Mouse (Mus musculus): ENCODE measurements at regions not wholly inside any gene's neighbourhood (a gene's known extent, or its start where the extent isn't known, plus 50 kb on each side); places are given as distances from the start of the nearest gene placed in this dataset.
"Not testable (repeated sequence)": the region's sequence is repeated elsewhere in the genome, so short reads cannot be mapped to it uniquely, and the experiment has no call there.

DNA sequence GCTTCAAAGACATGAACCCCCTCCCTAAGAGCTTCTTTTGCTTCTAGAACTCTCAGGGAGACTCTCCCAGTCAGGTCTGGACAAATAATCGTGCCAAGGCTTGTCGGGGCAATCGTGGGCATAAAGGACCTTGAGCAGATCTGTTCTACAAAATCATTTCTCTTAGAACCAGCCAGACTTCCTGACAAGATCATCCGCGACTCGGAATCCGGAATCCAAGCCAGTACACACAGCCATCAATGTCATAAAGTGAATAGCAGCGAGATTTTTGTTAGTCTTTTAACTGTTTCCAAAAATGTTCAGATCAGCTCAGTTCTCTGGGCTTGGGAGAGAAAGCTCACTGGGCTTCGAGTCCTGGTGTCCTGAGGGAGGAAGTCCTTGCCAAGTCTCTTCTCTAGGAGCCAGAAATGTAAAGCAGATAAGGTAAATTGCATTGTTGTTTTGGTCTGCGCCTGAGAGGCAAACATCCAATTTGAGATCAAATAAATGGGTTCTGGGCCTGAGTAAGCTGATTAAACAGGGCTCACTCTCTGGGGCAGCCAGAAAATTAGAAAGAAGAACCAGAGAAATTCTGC is 92.9 kb upstream of the Fam78b start:
- Histone ChIP-seq H3K36me3 (ENCODE audit: control insufficient read depth, insufficient read depth, low read length) (no peaks in the 10 kb centered on the region), H3K27me3 (ENCODE audit: control insufficient read depth, insufficient read depth, low read length) (no peaks in the 10 kb centered on the region), H3K27ac (ENCODE audit: insufficient read depth, low read length) (no peak overlapping the region), H3K4me1 (ENCODE audit: control insufficient read depth, insufficient read depth, insufficient read length) (no peaks in the 10 kb centered on the region), H3K4me3 (ENCODE audit: extremely low read depth, insufficient read depth, insufficient read length) (no peak overlapping the region)
- TF ChIP-seq CTCF (IDR thresholded peaks at IDR 0.05; ENCODE audit: extremely low read depth, insufficient read depth, insufficient read length, insufficient replicate concordance) (no peak), POLR2A (IDR thresholded peaks at IDR 0.05; ENCODE audit: low read depth, low read length) (no peak)
- no peak for DNase-seq (ENCODE audit: low read depth in 1 of 2, low spot score in 2 of 2)
- WGBS, result 82% methylated on average over 10 of the region's 10 CpGs

DNA sequence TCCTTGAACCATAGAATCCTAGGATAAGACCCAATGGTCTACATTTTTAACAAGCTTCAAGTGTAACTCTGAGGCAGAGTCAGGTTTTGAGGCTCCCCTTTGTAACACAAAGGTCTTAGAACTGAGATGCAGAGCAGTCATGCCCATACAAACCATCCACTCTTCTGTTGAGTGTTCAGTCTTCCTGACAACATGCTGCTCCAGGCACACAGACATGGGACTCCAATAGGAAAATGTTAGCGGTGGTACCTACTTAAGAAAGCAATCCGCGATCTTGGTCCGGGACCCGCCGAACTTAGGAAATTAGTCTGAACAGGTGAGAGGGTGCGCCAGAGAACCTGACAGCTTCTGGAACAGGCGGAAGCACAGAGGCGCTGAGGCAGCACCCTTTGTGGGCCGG is 89.0 kb upstream of the Fam78b start:
- H3K27me3 ChIP-seq (ENCODE audit: control insufficient read depth, insufficient read depth, low read length); DNase-seq (ENCODE audit: low read depth in 1 of 2, low spot score in 2 of 2); H3K4me3 ChIP-seq (ENCODE audit: extremely low read depth, insufficient read depth, insufficient read length); H3K36me3 ChIP-seq (ENCODE audit: control insufficient read depth, insufficient read depth, low read length); H3K27ac ChIP-seq (ENCODE audit: insufficient read depth, low read length); H3K4me1 ChIP-seq (ENCODE audit: control insufficient read depth, insufficient read depth, insufficient read length): not testable (repeated sequence)
- 96% methylated on average over 7 of the region's 10 CpGs for WGBS

DNA sequence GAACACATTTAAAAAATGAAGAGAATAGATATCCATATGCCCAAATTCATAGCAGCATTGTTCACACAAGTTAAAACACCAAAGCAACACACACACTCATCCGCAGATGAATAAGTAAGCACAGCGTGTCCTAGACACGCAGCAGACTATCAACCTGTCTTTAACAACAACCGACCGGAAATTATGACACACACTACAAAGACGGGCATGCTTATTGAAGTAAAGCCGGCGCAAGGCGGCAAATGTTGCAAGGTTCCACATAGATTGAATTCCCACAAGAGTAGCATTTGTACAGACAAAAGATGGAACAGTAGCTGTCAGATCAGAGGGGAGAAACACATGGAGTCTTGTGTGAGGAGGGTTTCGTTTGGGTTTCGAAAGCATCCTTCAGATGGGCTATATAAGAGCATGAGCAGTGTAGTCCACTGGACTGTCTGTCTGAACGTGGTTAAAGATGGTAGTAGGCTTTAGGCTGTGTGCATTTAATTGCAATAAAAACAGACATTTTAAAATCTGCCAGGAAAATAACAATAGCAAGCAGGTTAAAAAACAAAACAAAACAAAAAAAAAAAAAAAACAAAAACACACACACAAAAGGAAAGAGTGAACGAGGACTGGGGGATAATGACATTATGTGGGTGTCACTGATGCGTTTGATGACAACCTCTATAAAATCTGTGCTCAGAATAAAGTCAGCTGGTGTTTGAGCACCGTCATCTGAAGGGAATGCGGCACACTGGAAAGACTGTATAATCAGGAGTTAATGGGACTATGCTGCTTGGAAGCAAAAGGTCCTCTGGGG is 78.1 kb upstream of the Fam78b start:
- H3K4me3 ChIP-seq (ENCODE audit: extremely low read depth, insufficient read depth, insufficient read length), result no peak overlapping the region
- no peaks in the 10 kb centered on the region for H3K36me3 ChIP-seq (ENCODE audit: control insufficient read depth, insufficient read depth, low read length)
- H3K4me1 ChIP-seq (ENCODE audit: control insufficient read depth, insufficient read depth, insufficient read length), result no peaks in the 10 kb centered on the region
- H3K27ac ChIP-seq (ENCODE audit: insufficient read depth, low read length), result no peak overlapping the region
- no peak for DNase-seq (ENCODE audit: low read depth in 1 of 2, low spot score in 2 of 2)
- H3K27me3 ChIP-seq (ENCODE audit: control insufficient read depth, insufficient read depth, low read length), result no peaks in the 10 kb centered on the region; the same call in 1 of the 2 replicates
- WGBS, result 90% methylated on average over 16 of the region's 16 CpGs
- TF ChIP-seq CTCF (IDR thresholded peaks at IDR 0.05; ENCODE audit: extremely low read depth, insufficient read depth, insufficient read length, insufficient replicate concordance) (no peak), POLR2A (IDR thresholded peaks at IDR 0.05; ENCODE audit: low read depth, low read length) (no peak)

DNA sequence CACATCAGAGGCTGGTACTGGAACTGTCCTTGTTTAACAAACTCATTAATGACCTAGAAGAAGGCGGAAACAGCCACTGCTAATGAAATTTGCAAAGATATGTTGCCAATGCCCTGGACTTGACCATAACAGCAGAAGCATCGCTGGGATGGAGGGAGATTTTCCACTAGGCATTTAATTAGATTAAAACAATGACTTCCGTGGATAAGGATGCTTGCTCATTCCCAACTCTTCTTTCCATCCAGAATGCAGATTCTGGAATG is 77.6 kb upstream of the Fam78b start:
- no peaks in the 10 kb centered on the region for H3K4me1 ChIP-seq (ENCODE audit: control insufficient read depth, insufficient read depth, insufficient read length)
- no peak for DNase-seq (ENCODE audit: low read depth in 1 of 2, low spot score in 2 of 2)
- no peaks in the 10 kb centered on the region for H3K36me3 ChIP-seq (ENCODE audit: control insufficient read depth, insufficient read depth, low read length)
- no peak overlapping the region for H3K27ac ChIP-seq (ENCODE audit: insufficient read depth, low read length)
- no peaks in the 10 kb centered on the region; the same call in 1 of the 2 replicates for H3K27me3 ChIP-seq (ENCODE audit: control insufficient read depth, insufficient read depth, low read length)
- no peak overlapping the region for H3K4me3 ChIP-seq (ENCODE audit: extremely low read depth, insufficient read depth, insufficient read length)
- 82% methylated on average over 3 of the region's 3 CpGs for WGBS
- no peak for TF ChIP-seq POLR2A (IDR thresholded peaks at IDR 0.05; ENCODE audit: low read depth, low read length)
- no peak for TF ChIP-seq CTCF (IDR thresholded peaks at IDR 0.05; ENCODE audit: extremely low read depth, insufficient read depth, insufficient read length, insufficient replicate concordance)

DNA sequence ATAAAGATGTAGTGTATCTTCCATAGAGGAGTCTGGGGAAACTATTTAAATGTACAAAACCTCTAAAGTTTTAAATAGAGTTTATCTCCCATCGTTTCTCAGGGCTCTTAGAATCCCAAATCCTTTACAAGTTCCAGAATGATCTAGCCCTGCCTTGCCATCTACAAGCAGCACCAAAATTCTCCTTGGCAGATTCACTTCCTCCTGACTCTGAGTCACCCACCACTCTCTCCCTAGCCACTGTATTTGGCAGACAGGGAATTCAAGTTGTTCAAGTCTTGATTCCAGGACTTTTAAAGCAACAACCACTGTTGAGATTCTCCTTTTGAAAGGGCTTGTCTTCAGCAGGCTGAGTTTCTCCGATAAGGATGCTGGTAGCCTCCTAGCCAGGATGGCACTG is 77.1 kb upstream of the Fam78b start:
- DNase-seq (ENCODE audit: low read depth in 1 of 2, low spot score in 2 of 2), result no peak

DNA sequence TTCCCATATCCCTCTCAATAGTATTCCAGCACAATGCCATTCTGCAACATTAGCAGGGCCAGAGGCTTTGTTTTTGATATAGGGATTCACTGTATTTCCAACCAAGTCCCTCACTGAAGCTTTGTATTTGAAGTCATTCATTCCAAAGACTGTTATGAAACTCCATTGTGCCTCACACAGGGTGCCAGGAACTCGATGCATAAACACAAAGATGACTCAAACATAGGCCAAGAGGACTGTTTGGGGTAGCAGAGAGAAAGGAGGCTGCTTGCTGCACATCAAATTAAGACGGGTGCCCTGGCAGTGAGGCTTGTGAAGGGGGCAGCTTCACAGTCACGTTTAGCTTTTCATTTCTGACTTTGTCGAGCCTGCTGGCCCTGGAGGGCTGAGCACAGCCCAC is 75.1 kb upstream of the Fam78b start:
- H3K27ac ChIP-seq (ENCODE audit: insufficient read depth, low read length), result no peak overlapping the region
- no peaks in the 10 kb centered on the region for H3K4me1 ChIP-seq (ENCODE audit: control insufficient read depth, insufficient read depth, insufficient read length)
- H3K36me3 ChIP-seq (ENCODE audit: control insufficient read depth, insufficient read depth, low read length), result no peaks in the 10 kb centered on the region
- H3K27me3 ChIP-seq (ENCODE audit: control insufficient read depth, insufficient read depth, low read length), result no peaks in the 10 kb centered on the region; the same call in 1 of the 2 replicates
- no peak for TF ChIP-seq POLR2A (IDR thresholded peaks at IDR 0.05; ENCODE audit: low read depth, low read length)
- no peak for TF ChIP-seq CTCF (IDR thresholded peaks at IDR 0.05; ENCODE audit: extremely low read depth, insufficient read depth, insufficient read length, insufficient replicate concordance)
- 50% methylated on average over 4 of the region's 4 CpGs for WGBS
- no peak overlapping the region for H3K4me3 ChIP-seq (ENCODE audit: extremely low read depth, insufficient read depth, insufficient read length)
- no peak for DNase-seq (ENCODE audit: low read depth in 1 of 2, low spot score in 2 of 2)

More for the DNA sequence above, 77.1 kb upstream of the Fam78b start:
- Histone ChIP-seq H3K4me1 (ENCODE audit: control insufficient read depth, insufficient read depth, insufficient read length) (no peaks in the 10 kb centered on the region), H3K27ac (ENCODE audit: insufficient read depth, low read length) (no peak overlapping the region), H3K27me3 (ENCODE audit: control insufficient read depth, insufficient read depth, low read length) (no peaks in the 10 kb centered on the region; the same call in 1 of the 2 replicates), H3K4me3 (ENCODE audit: extremely low read depth, insufficient read depth, insufficient read length) (no peak overlapping the region), H3K36me3 (ENCODE audit: control insufficient read depth, insufficient read depth, low read length) (no peaks in the 10 kb centered on the region)
- TF ChIP-seq CTCF (IDR thresholded peaks at IDR 0.05; ENCODE audit: extremely low read depth, insufficient read depth, insufficient read length, insufficient replicate concordance) (no peak), POLR2A (IDR thresholded peaks at IDR 0.05; ENCODE audit: low read depth, low read length) (no peak)
- 78% methylated on average over 2 of the region's 2 CpGs for WGBS

DNA sequence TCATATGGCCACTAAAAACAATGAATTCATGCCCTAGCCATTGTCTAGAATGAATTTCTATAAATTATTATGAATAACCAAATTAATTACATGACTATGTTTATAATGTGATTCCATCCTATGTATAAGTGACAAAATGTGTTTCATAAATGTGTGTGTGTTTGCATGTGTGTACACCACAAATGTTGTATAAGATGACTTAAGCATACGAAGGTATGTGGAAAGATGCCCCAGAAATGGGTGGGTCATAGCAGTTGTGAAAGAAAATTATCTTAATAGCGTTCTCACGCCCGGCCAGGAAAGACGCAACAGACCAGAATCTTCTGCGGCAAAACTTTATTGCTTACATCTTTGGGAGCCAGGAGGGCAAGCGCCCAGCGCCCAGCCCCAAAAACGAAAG is 61.5 kb upstream of the Fam78b start:
- H3K27ac ChIP-seq (ENCODE audit: insufficient read depth, low read length); H3K27me3 ChIP-seq (ENCODE audit: control insufficient read depth, insufficient read depth, low read length); H3K36me3 ChIP-seq (ENCODE audit: control insufficient read depth, insufficient read depth, low read length); DNase-seq (ENCODE audit: low read depth in 1 of 2, low spot score in 2 of 2); H3K4me1 ChIP-seq (ENCODE audit: control insufficient read depth, insufficient read depth, insufficient read length): not testable (repeated sequence)
- H3K4me3 ChIP-seq (ENCODE audit: extremely low read depth, insufficient read depth, insufficient read length), result peak overlapping the region; percentile 1; the same call in 1 of the 2 replicates
- 68% methylated on average over 9 of the region's 9 CpGs for WGBS

DNA sequence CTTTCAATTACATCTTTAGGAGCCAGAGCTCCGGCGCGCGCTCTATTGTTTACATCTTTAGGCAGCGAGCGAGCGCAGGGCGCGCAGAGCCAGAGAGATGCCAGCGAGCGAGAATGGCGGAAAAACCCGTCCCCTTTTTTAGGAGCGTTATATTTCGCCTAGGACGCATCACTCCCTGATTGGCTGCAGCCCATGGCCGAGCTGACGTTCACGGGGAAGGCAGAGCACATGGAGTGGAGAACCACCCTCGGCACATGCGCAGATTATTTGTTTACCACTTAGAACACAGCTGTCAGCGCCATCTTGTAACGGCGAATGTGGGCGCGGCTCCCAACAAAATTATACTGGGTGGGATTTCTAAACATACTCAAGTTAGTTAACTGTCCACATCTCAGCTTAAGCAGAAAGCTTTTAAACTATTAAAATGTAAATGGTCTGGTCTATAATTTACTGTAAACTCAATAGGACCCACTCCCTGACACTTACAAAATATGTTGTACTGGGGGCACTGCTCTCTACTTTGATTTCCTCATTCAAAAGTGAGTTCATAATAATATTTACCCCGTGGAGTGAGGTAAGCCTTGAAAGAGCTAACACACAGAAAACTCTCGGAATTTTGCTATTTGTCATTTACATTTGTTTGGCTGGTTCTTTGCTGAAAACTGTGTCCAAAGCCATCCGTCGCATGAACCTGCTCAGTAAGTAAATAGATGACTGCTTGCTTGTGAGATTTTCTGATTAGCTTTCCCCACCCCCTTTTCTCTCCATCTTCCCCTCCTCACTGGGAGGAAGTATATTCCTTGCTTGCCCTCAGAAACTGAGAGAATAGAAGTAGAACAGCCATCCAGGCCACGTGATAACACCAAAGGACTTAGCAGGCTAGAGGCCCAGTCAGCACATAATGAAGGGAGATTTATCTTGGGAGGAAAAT is 60.8 kb upstream of the Fam78b start:
- not testable (repeated sequence) for H3K36me3 ChIP-seq (ENCODE audit: control insufficient read depth, insufficient read depth, low read length); DNase-seq (ENCODE audit: low read depth in 1 of 2, low spot score in 2 of 2); H3K4me3 ChIP-seq (ENCODE audit: extremely low read depth, insufficient read depth, insufficient read length); H3K27ac ChIP-seq (ENCODE audit: insufficient read depth, low read length); H3K4me1 ChIP-seq (ENCODE audit: control insufficient read depth, insufficient read depth, insufficient read length); H3K27me3 ChIP-seq (ENCODE audit: control insufficient read depth, insufficient read depth, low read length)
- WGBS, result 59% methylated on average over 31 of the region's 31 CpGs
